Mouse (Mus musculus) kidney, postnatal 0 days (tissue): ENCODE data around the gene Tmem246. TPM values are rescaled to one million over a fixed set of nuclear protein-coding genes. Genes with fewer than 3 reads are reported as not detected.

Experiments used
- ATAC-seq: fragments of 200-750 bp; cut with Nextera tagmentation; replicated peaks from 2 replicates; pipeline ENCODE4 v1.8.0; 2017; ENCODE audit warnings: low read depth, moderate number of reproducible peaks, moderate TSS enrichment, moderate library complexity; ENCODE audit not compliant: low FRiP score
- DNase-seq: peaks from one replicate; pipeline ENCODE4 v3.0.0-alpha.2; 2016; ENCODE audit warnings: low spot score
- H3K27ac ChIP-seq: fragments of 300-500 bp; sonication (generic); 2 replicates; pipeline ENCODE4 v1.5.1; 2014; ENCODE audit warnings: mild to moderate bottlenecking
- H3K27me3 ChIP-seq: fragments of 300-500 bp; sonication (generic); 2 replicates; pipeline ENCODE4 v1.6.1; 2014; ENCODE audit warnings: low read length, mixed read lengths; ENCODE audit not compliant: insufficient read depth
- H3K36me3 ChIP-seq: fragments of 300-500 bp; sonication (generic); 2 replicates; pipeline ENCODE4 v1.6.1; 2014; ENCODE audit warnings: low read length, mixed read lengths; ENCODE audit not compliant: insufficient read depth
- H3K4me1 ChIP-seq: fragments of 300-500 bp; sonication (generic); replicated peaks from 2 replicates; pipeline ENCODE4 v1.6.1; 2014; ENCODE audit warnings: antibody characterized with exemption, low read length, mixed read lengths; ENCODE audit not compliant: insufficient read depth
- H3K4me2 ChIP-seq: fragments of 300-500 bp; sonication (generic); 2 replicates; pipeline ENCODE4 v1.6.1; 2014; ENCODE audit warnings: mild to moderate bottlenecking, low read length, moderate library complexity, mixed read lengths
- H3K4me3 ChIP-seq: fragments of 300-500 bp; sonication (generic); replicated peaks from 2 replicates; pipeline ENCODE4 v1.5.1; 2014; ENCODE audit warnings: low read depth, low read length
- H3K9ac ChIP-seq: fragments of 300-500 bp; sonication (generic); 2 replicates; pipeline ENCODE4 v1.6.1; 2014; ENCODE audit warnings: low read depth, low read length
- H3K9me3 ChIP-seq: fragments of 300-500 bp; sonication (generic); replicated peaks from 2 replicates; pipeline ENCODE4 v1.6.1; 2016; ENCODE audit warnings: low read length, inconsistent platforms, mixed read lengths
- CTCF ChIP-seq: IDR thresholded peaks from 2 replicates; pipeline ENCODE4 v1.5.1; 2016; ENCODE audit warnings: antibody characterized with exemption, low read depth, mild to moderate bottlenecking, moderate library complexity
- WGBS: fragments of 180-500 bp; shearing (Covaris S2); extraction: QIAGEN DNeasy Blood & Tissue Kit; methylation state at CpG from one replicate; pipeline ENCODE4 v1.1.7; 2014; 5-methylcytosine and 5-hydroxymethylcytosine counted together
- polyA plus RNA-seq: library from polyadenylated mRNA; unstranded; fragments of >200 nt; fragmentation: Nextera tagmentation; extraction: Ambion mirVana; gene quantifications from 2 replicates; pipeline ENCODE4 v1.2.1, GENCODE M21; 2015

Gene Tmem246
- polyA plus RNA-seq, 1 experiment from 2014 or later = 30.1 TPM

- Histone ChIP-seq H3K9ac (no peak overlapping the region), H3K27me3 (no peaks in the 10 kb centered on the region), H3K4me2 (peak overlapping the region; percentile 13; the same call in 1 of the 2 replicates), H3K27ac (0 out of 2 replicates have a peak overlapping the region, but pooled peaks have one; percentile 42), H3K4me1 (no peaks in the 10 kb centered on the region), H3K4me3 (no peak overlapping the region), H3K36me3 (no peaks in the 10 kb centered on the region), H3K9me3 (no peaks in the 10 kb centered on the region)
- no peak for TF ChIP-seq CTCF
- DNase-seq = no peak
- WGBS = 82% methylated on average over 2 of the region's 2 CpGs
- no peak for ATAC-seq
These were observed 51.6 kb downstream of the Tmem246 start for GRCm38 (mm10) chr4:49546026-49546425.

- WGBS = 69% methylated on average over 3 of the region's 3 CpGs
- TF ChIP-seq CTCF = no peak
- Histone ChIP-seq H3K36me3 (no peaks in the 10 kb centered on the region), H3K4me3 (no peak overlapping the region), H3K27me3 (no peaks in the 10 kb centered on the region), H3K27ac (no peak overlapping the region), H3K4me2 (no peak overlapping the region), H3K9me3 (no peaks in the 10 kb centered on the region), H3K9ac (no peak overlapping the region), H3K4me1 (no peaks in the 10 kb centered on the region)
- no peak for ATAC-seq
- DNase-seq = no peak
These were observed 56.7 kb downstream of the Tmem246 start for GRCm38 (mm10) chr4:49540966-49541365.

- WGBS = 60% methylated on average over 6 of the region's 6 CpGs
- no peak overlapping the region for H3K4me3 ChIP-seq
- H3K36me3 ChIP-seq = no peaks in the 10 kb centered on the region
- no peak overlapping the region for H3K27ac ChIP-seq
- ATAC-seq (no peak), DNase-seq (no peak)
- H3K9me3 ChIP-seq = no peaks in the 10 kb centered on the region
- TF ChIP-seq CTCF = no peak
- no peak overlapping the region for H3K4me2 ChIP-seq
- no peak overlapping the region for H3K9ac ChIP-seq
- H3K4me1 ChIP-seq = no peaks in the 10 kb centered on the region
- no peaks in the 10 kb centered on the region for H3K27me3 ChIP-seq
These were observed 58.0 kb downstream of the Tmem246 start for GRCm38 (mm10) chr4:49539665-49540064.

GRCm38 (mm10) chr4:49536671-49537070, 61.0 kb downstream of the Tmem246 start:
- Histone ChIP-seq H3K27me3 (no peaks in the 10 kb centered on the region), H3K4me1 (no peaks in the 10 kb centered on the region), H3K4me3 (no peak overlapping the region), H3K36me3 (0 out of 2 replicates have a peak, but pooled peaks cover 2% of the 10 kb centered on the region), H3K9me3 (no peaks in the 10 kb centered on the region), H3K4me2 (no peak overlapping the region), H3K9ac (no peak overlapping the region), H3K27ac (no peak overlapping the region)
- TF ChIP-seq CTCF = no peak
- WGBS = 80% methylated on average over 4 of the region's 4 CpGs
- ATAC-seq = no peak
- DNase-seq = no peak

- TF ChIP-seq CTCF = no peak
- Histone ChIP-seq H3K4me3 (no peak overlapping the region), H3K4me2 (no peak overlapping the region), H3K27me3 (no peaks in the 10 kb centered on the region), H3K36me3 (peaks cover 4% of the 10 kb centered on the region; the same call in 1 of the 2 replicates), H3K27ac (no peak overlapping the region), H3K9me3 (no peaks in the 10 kb centered on the region), H3K4me1 (no peaks in the 10 kb centered on the region), H3K9ac (no peak overlapping the region)
- 95% methylated on average over 4 of the region's 4 CpGs for WGBS
- no peak for DNase-seq
- peak; percentile 38; the same call in 1 of the 2 replicates for ATAC-seq
These were observed 61.9 kb downstream of the Tmem246 start for GRCm38 (mm10) chr4:49535675-49536294.

- H3K27ac ChIP-seq = no peak overlapping the region
- no peak overlapping the region for H3K9ac ChIP-seq
- ATAC-seq (peak; percentile 49; the same call in 1 of the 2 replicates), DNase-seq (no peak)
- H3K9me3 ChIP-seq = no peaks in the 10 kb centered on the region
- no peak overlapping the region for H3K4me2 ChIP-seq
- H3K4me1 ChIP-seq = no peaks in the 10 kb centered on the region
- H3K36me3 ChIP-seq = peaks cover 11% of the 10 kb centered on the region
- H3K27me3 ChIP-seq = no peaks in the 10 kb centered on the region
- no peak overlapping the region for H3K4me3 ChIP-seq
- 87% methylated on average over 3 of the region's 3 CpGs for WGBS
- no peak for TF ChIP-seq CTCF
These were observed 62.6 kb downstream of the Tmem246 start for GRCm38 (mm10) chr4:49535036-49535435.

Other genes with a start within 250 kb of the Tmem246 start
- 6.2 and 6.8 TPM in 2 replicates for gene Acnat2, start 189.7 kb downstream of the Tmem246 start, polyA plus RNA-seq
- gene Acnat1, start 124.0 kb downstream of the Tmem246 start, polyA plus RNA-seq = 1.0 TPM in 2 replicates
- 0.10 and 0.20 TPM in 2 replicates for gene Baat, start 91.3 kb downstream of the Tmem246 start, polyA plus RNA-seq
- 93.8 and 96.4 TPM in 2 replicates for gene Mrpl50, start 76.8 kb downstream of the Tmem246 start, polyA plus RNA-seq
- gene Zfp189, start 76.7 kb downstream of the Tmem246 start, polyA plus RNA-seq = 9.0 and 9.1 TPM in 2 replicates
- 929 and 971 TPM in 2 replicates for gene Aldob, start 48.3 kb downstream of the Tmem246 start, polyA plus RNA-seq
- 31.3 and 34.0 TPM in 2 replicates for gene Rnf20, start 34.1 kb upstream of the Tmem246 start, polyA plus RNA-seq
- not detected in 2 replicates for gene Ppp3r2, start 84.1 kb upstream of the Tmem246 start, polyA plus RNA-seq
- gene Grin3a, start 247.9 kb upstream of the Tmem246 start, polyA plus RNA-seq = 0.57 and 0.67 TPM in 2 replicates